In genomic region chr19:20881205-20881604, GRCm38 (mm10) we compare ENCODE assay signal across 25 mouse cellular contexts.
DNase-seq lines count a peak whose midpoint lies in the region; ATAC-seq and TF ChIP-seq lines count a peak whose summit lies in the region.
"Had no signal": no experiment of that assay in that cellular context is flagged by ENCODE, and none has a peak within 500 bp of the region (broad histone marks: within the 10 kb centered on the region; RNA-seq: fewer than 3 reads in every experiment).

No protein-coding gene starts in this region.

- 14% methylated on average over 2 of the region's 2 CpGs for WGBS in kidney, adult 2 months

- H3K27ac ChIP-seq in kidney, adult 2 months (ENCODE audit: insufficient read depth, low read depth, low read length): no peak overlapping the region
- H3K27ac ChIP-seq: forebrain, embryonic 10.5 days; forebrain, embryonic 13.5 days; heart, adult 2 months; heart, embryonic 10.5 days; heart, embryonic 13.5 days; hindbrain, embryonic 14.5 days; hindbrain, postnatal 0 days had no signal

- H3K4me1 ChIP-seq in kidney, adult 2 months (ENCODE audit: control insufficient read depth, insufficient read depth, low read length): no peaks in the 10 kb centered on the region
- H3K4me1 ChIP-seq: forebrain, embryonic 10.5 days; forebrain, embryonic 13.5 days; heart, embryonic 10.5 days; heart, embryonic 13.5 days had no signal

- no peak overlapping the region for H3K4me3 ChIP-seq in kidney, adult 2 months (ENCODE audit: insufficient read depth, low read depth, low read length)
- H3K4me3 ChIP-seq: forebrain, embryonic 10.5 days; forebrain, embryonic 13.5 days; heart, adult 2 months; heart, embryonic 10.5 days; heart, embryonic 13.5 days had no signal

- H3K36me3 ChIP-seq in kidney, adult 2 months (ENCODE audit: control insufficient read depth, insufficient read depth, low read length): no peaks in the 10 kb centered on the region
- H3K36me3 ChIP-seq: forebrain, embryonic 10.5 days; heart, embryonic 10.5 days; heart, embryonic 13.5 days had no signal

- DNase-seq in kidney, adult 2 months: peak; percentile 71
- DNase-seq in kidney, postnatal 14 days: no peak
- DNase-seq in 416B (ENCODE audit: low read depth) (peak; percentile 27), adipocyte (ENCODE audit: low spot score) (peak; percentile 7)
- no peak for DNase-seq in layer of hippocampus, adult 18-20 months (ENCODE audit: low spot score in 2 of 2)
- DNase-seq in frontal cortex, postnatal 36 days (ENCODE audit: low spot score in 2 of 2): no peak
- DNase-seq: adrenal gland, postnatal 14 days; cerebellum, adult 11 months; cerebellum, adult 2 months; cerebellum, adult 9-11 months; gastrocnemius, postnatal 25 days; heart, adult 2 months; heart, postnatal 14 days; heart, postnatal 4 days had no signal

- ATAC-seq in megakaryocyte progenitor cell, adult 5-6 weeks (replicated peaks; ENCODE audit: poor library complexity): peak; percentile 60
- ATAC-seq: activated CD4-positive, CD25-positive, alpha-beta regulatory T cell, adult 4 months; CD4-positive, CD25-positive, alpha-beta regulatory T cell, adult 4 months; forebrain, embryonic 13.5 days; forebrain, embryonic 16.5 days; hindbrain, postnatal 0 days; inflammation-experienced regulatory T-cells, adult 6 months had no signal

- no peak for TF ChIP-seq POLR2A in kidney, adult 2 months (IDR thresholded peaks at IDR 0.05; ENCODE audit: low read depth, low read length)

- H3K27me3 ChIP-seq in kidney, adult 2 months (replicated peaks; ENCODE audit: control insufficient read depth, insufficient read depth, low read length): no peaks in the 10 kb centered on the region
- H3K27me3 ChIP-seq: forebrain, embryonic 13.5 days; heart, embryonic 13.5 days had no signal

- no peak for TF ChIP-seq CTCF in kidney, adult 2 months (conservative IDR thresholded peaks at IDR 0.05; ENCODE audit: insufficient read depth, insufficient read length, low read depth, low read length)

Comparison
In these comparisons a context has a peak if more than half of its experiments do, and no peak if none do; other contexts are left out.
1. DNase-seq: peak in kidney, adult 2 months (single experiment), 416B (single experiment) and adipocyte (single experiment); none in kidney, postnatal 14 days (single experiment), layer of hippocampus, adult 18-20 months (0 of 2) and frontal cortex, postnatal 36 days (0 of 2).